Mouse (Mus musculus) naive thymus-derived CD4-positive, alpha-beta T cell, adult 2 months (primary cell): ENCODE results near the gene Gal3st1.
A peak's percentile ranks its signal among the peaks of the same experiment; 100 is the strongest.
"Not testable (repeated sequence)": the region's sequence is repeated elsewhere in the genome, so short reads cannot be mapped to it uniquely, and the experiment has no call there.

Experiments used
- DNase-seq: peaks from one replicate; pipeline ENCODE4 v3.0.0-alpha.2; 2011; ENCODE audit warnings: low read depth

Gene Gal3st1

DNA sequence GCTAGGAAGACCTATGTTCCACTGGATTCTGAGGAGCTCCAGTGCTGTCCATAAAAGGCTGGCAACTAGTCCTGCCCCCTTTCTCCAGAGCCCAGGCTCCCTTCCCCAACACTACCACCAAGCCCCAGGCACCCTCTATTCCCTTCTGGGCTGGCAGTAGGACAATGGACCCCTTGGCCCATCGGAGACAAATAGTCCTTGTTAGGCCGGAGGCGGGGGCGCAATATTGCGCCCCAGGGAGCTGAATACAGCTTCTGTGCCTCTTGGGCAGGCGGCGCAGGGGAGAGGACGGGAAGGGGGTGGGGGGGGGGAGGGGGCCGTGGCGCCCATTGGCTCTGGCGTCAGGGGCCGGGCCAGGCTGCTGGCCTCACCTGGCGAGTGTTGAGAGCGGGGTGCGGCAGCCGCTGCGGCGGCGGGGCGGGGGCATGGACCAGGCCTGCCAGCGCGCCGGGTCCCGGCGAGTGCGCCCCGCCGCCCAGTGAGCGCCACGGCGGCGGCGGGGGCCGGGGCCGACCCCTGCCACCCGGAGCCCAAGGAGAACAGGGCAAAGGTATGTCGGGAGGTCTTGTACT, at the start of gene Gal3st1:
Gal3st1 (plus strand) TSS at position 346 of the 572 bp plus-strand sequence.
- no peak for DNase-seq

DNA sequence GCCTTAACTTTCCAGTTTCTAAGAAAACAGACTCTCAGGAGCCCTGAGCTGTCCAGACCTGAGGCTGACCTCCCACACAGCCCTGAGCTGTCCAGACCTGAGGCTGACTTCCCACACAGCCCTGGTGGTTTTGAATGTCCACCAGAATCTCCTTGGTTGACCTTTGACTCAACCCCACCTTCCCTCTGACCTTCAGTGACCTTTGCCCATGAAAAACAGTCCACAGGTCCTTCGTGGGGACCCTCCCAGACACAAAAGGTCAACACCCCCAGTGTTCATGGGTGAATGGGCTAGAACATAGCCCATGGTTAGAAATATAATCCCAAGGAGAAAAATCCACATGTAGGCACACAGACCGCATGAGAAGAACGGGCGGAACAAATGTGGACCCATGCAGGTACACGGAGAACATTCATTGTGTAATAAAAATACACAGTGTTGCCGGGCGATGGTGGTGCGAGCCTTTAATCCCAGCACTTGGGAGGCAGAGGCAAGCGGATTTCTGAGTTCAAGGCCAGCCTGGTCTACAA, 49.6 kb upstream of the Gal3st1 start:
- no peak for DNase-seq

- DNase-seq = no peak
Measured at GRCm38 (mm10) chr11:3935135-3935534, 48.3 kb upstream of the Gal3st1 start.

DNA sequence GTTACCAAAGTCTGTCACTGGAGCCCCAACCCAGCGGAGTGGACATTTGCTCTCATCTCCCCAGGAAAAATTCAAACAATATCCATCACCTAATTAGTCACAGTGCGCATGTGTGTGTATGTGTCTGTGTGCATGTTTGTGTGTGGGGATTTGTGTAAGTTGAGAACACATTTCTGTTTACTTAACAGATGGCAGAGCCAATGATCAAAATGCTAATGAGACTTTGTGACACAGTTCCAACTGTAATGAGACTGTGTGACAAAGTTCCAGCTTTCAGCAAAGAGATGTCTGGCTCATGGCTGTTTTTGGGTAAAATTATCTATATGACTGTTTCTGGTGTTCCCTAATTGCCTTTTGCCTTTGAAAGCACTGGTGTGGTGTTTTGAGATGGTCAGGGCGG, 47.1 kb upstream of the Gal3st1 start:
- DNase-seq = no peak

DNA sequence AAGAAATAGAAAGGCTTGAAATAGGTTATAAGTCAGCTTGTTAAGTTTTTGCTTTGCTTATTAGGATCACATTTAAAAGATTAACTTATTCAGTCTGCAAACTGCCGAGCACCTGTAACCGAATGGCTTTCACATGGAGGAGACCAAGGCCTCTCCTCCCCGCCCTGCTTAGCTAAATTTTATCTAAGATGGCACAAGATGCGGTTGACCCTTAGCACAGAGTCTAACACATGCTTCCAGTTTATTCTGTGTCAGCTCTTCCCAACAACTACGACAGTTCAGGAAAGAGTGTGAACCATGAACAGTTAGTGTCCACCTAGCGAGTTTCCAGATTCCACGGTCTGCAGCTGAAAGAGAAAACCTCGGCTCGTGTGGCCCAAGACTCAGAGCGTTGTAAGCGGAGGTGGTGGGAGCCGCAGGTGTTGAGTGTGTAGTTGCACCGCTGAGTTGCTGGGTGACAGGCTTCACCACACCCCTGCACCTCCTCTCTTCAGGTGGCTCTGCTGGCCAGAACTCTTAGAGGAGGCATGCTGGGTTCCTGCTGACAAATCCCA, 46.0 kb upstream of the Gal3st1 start:
- no peak for DNase-seq

DNA sequence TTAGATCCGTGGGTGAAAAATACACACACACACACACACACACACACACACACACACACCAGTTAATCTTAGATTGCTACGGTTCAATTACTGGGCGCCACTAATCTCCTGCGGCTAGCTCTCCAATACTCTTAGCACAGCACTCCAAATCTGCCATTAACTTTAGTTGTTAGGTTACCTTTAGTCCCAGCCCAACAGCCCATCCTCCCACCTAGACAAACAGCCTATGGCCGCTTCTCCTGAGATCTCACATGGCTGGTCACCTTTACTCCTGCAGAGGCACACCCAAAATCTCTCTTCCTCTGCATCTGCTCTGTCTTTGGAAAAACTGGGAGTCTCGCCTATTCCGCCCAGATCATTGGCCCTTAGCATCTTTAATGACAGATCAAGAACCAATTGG, 42.1 kb upstream of the Gal3st1 start:
- no peak for DNase-seq

- no peak for DNase-seq
Measured at GRCm38 (mm10) chr11:3946386-3946785, 37.0 kb upstream of the Gal3st1 start.

DNA sequence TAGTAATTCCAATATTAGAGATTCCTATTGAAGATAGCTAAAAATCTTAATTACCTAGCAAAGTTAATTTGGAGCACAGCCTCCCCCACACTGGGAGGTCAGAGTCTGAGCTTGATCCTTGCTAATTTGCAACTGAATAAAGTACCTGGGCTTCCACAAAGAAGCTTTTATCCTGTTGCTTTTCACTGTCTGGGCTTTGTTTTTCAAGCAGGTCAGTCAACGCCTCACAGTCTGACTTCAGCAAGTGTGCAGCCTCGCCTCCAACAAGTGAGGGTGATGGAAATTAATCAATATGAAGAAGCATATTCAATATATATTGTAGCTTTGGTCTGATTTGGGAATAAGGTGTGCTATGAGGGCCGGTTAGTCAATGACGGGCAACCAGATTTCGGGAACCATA, 28.6 kb upstream of the Gal3st1 start:
- not testable (repeated sequence) for DNase-seq

DNA sequence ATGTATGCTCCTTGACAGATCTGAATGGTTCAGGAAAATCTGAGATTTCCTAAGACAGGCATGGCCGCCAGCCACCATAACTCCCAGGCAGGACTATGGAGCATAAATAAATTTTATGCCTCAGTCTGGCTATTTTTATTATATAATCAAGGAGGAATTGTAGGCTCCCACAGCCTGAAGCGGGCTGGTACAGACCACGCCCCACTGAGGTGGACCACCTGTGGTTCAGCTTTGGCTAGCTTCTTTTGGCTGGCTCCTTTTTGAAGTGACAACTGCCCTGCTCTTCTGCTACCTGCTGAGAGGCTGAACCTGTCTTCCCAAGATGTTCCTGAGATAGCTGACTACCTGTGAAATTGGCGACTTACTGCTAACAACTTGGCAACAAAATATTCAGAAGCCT, 28.1 kb upstream of the Gal3st1 start:
- not testable (repeated sequence) for DNase-seq

GRCm38 (mm10) chr11:3960901-3961300, 22.5 kb upstream of the Gal3st1 start:
- DNase-seq = no peak

- DNase-seq = no peak
Measured at GRCm38 (mm10) chr11:3961761-3962160, 21.7 kb upstream of the Gal3st1 start.

DNA sequence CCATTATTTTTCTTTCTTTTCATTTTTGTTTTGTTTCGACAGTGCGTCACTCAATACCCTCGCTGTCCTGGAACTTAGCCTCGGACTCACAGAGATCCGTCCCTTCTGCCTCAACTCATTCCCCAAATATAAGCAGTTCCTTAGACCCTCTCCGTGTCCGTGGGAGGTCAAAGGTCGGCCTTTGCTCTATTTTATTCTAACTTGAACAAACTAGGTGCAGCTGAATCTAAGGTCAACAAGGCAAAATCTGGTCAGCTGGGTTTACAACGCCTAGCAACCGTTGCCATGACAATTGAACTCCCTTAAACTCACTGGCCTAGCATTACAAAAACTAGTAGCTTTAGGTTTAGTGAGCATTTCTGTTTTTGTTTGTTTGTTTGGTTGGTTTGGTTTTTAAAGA, 20.3 kb upstream of the Gal3st1 start:
- DNase-seq = no peak

- peak; percentile 97 for DNase-seq
Measured at GRCm38 (mm10) chr11:3963610-3964415, 19.6 kb upstream of the Gal3st1 start, which contains the start of gene Pes1. Gene Pes1, plus strand, starts transcription at chr11:3963975.

- no peak for DNase-seq
Measured at GRCm38 (mm10) chr11:3964416-3965172, 18.8 kb upstream of the Gal3st1 start.

DNA sequence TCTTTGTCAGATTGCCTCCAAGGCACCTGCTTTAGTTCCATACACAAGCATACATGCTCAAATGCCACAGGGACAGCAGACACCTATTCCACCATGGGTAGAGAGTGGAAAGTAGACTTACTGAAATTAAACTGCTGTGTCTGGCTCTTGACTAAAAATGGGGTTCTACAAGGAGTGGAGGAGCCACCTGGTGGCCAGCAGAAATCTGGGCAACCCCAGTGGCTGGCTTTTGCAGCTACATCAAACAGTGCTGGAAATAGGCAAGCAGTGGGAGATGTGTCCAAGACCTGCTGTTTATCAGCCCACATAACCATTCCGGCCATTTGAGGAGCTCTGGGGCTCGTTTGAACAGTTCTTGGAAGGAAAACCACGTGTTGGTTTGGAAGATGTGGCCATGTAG, 13.6 kb upstream of the Gal3st1 start:
- no peak for DNase-seq

GRCm38 (mm10) chr11:3970361-3970760, 13.1 kb upstream of the Gal3st1 start:
- no peak for DNase-seq

GRCm38 (mm10) chr11:3973081-3973480, 10.4 kb upstream of the Gal3st1 start:
- DNase-seq = no peak

DNA sequence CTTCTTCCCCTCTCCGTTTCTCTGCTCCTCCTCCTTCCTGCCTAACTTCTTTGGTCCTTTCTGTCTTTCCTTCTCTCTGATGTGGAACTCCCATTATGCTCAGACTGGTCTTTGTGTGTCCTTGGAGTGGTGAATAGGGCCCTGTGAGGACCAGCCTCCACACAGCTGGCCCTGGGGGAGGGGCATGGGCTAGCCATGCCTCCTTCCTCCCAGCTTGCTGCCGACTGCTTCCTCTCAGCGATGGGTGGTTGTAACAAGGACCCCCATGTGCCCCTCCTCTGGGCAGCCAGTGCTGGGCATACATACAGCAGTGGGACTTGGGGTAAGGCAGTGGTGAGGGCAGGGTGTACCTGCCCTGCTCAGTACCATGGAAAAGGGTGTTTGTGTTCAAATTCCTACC, 9.1 kb upstream of the Gal3st1 start:
- DNase-seq = no peak

DNA sequence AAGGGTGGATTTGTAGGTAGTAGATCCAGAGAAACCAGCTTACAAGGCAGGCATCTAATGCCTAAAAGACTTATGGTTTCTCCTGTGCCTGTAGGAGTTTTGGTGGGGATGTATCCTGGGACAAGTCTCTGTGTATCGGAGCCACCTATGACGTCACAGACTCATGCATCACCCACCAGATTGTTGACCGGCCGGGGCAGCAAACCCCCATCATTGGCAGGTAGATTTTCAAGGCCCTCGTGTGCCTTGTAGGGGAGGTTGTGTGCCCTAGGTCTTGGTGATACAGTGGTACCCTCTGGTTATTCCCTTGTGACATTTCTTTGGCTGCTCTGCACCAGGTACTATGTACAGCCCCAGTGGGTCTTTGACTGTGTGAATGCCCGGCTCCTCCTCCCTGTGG, 6.8 kb upstream of the Gal3st1 start, which contains the start of gene 4930556J24Rik:
4930556J24Rik (minus strand) TSS at position 101 of the 400 bp plus-strand sequence.
- no peak for DNase-seq

GRCm38 (mm10) chr11:3978421-3978820, 5.0 kb upstream of the Gal3st1 start:
- no peak for DNase-seq

DNA sequence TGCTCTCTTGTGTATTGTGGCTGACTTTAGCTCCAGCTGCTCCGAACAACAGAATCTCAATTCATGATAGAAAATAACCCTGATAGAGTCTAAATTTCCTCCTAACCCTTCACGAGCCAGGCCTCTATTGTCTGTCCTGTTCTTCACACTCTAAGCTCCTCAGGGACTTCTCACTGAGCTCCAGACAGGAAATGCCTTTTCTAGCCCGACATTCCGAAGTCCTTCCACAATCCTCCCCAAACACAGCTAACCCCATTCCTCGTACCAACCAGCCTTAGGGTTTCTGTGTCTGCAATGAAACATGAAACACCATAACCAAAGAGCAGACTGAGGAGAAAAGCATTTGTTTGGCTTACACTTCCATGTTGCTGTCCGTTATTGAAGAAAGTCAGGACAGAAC, 1.9 kb upstream of the Gal3st1 start:
- DNase-seq = no peak
